Mouse (Mus musculus) forebrain, embryonic 12.5 days (tissue): ENCODE data around the gene Npy4r. TPM values are rescaled to one million over a fixed set of nuclear protein-coding genes. Genes with fewer than 3 reads are reported as not detected.

Experiments
- ATAC-seq: fragments of 200-750 bp; cut with Nextera tagmentation; 2 replicates; pipeline ENCODE4 v1.8.0; 2017; ENCODE audit warnings: moderate TSS enrichment; ENCODE audit not compliant: low FRiP score
- H3K27ac ChIP-seq: fragments of 300-500 bp; sonication (generic); 2 replicates; pipeline ENCODE4 v1.5.1; 2016; ENCODE audit warnings: mild to moderate bottlenecking
- H3K27me3 ChIP-seq: fragments of 300-500 bp; sonication (generic); 2 replicates; pipeline ENCODE4 v1.6.1; 2016; ENCODE audit warnings: mild to moderate bottlenecking
- H3K36me3 ChIP-seq: fragments of 300-500 bp; sonication (generic); replicated peaks from 2 replicates; pipeline ENCODE4 v1.6.1; 2016; ENCODE audit warnings: mild to moderate bottlenecking
- H3K4me1 ChIP-seq: fragments of 300-500 bp; sonication (generic); 2 replicates; pipeline ENCODE4 v1.6.1; 2016
- H3K4me2 ChIP-seq: fragments of 300-500 bp; sonication (generic); 2 replicates; pipeline ENCODE4 v1.6.1; 2016; ENCODE audit warnings: mild to moderate bottlenecking, moderate library complexity
- H3K4me3 ChIP-seq: fragments of 300-500 bp; sonication (generic); replicated peaks from 2 replicates; pipeline ENCODE4 v1.5.1; 2016; ENCODE audit warnings: mild to moderate bottlenecking
- H3K9ac ChIP-seq: fragments of 300-500 bp; sonication (generic); 2 replicates; pipeline ENCODE4 v1.6.1; 2016; ENCODE audit warnings: mild to moderate bottlenecking
- H3K9me3 ChIP-seq: fragments of 300-500 bp; sonication (generic); 2 replicates; pipeline ENCODE4 v1.6.1; 2016
- WGBS: fragments of 180-500 bp; shearing (Covaris S2); methylation state at CpG from one replicate; pipeline ENCODE4 v1.1.7; 2016; 5-methylcytosine and 5-hydroxymethylcytosine counted together
- polyA plus RNA-seq: library from polyadenylated mRNA; unstranded; fragments of >200 nt; fragmentation: Nextera tagmentation; extraction: Ambion mirVana; gene quantifications from 2 replicates; pipeline ENCODE4 v1.2.1, GENCODE M21; 2016

Npy4r gene
- 0.05 TPM in 1 of 2 replicates, not detected in the other for polyA plus RNA-seq

GRCm38 (mm10) chr14:34152342-34152741 is at the start of gene Npy4r:
TSS of gene Npy4r (minus strand) at chr14:34152489.
- H3K27ac ChIP-seq = no peak within 1 kb of the TSS
- no peaks in the 10 kb centered on the region for H3K9me3 ChIP-seq
- H3K4me2 ChIP-seq = no peak within 1 kb of the TSS; the same call in 1 of the 2 replicates
- peaks cover 7% of the 10 kb centered on the region; the same call in 1 of the 2 replicates for H3K4me1 ChIP-seq
- H3K27me3 ChIP-seq = peaks cover 18% of the 10 kb centered on the region
- no peak within 1 kb of the TSS for H3K4me3 ChIP-seq
- no peak for ATAC-seq
- H3K36me3 ChIP-seq = no peaks in the 10 kb centered on the region
- WGBS = 18% methylated on average over 16 of the region's 16 CpGs
- H3K9ac ChIP-seq = no peak within 1 kb of the TSS

- ATAC-seq = peak; percentile 80
- H3K9me3 ChIP-seq = no peaks in the 10 kb centered on the region
- under 1% methylated on average over 38 of the region's 52 CpGs for WGBS
- no peak within 1 kb of the TSS for H3K27ac ChIP-seq
- H3K4me3 ChIP-seq = peak within 1 kb of the TSS; percentile 81
- H3K27me3 ChIP-seq = peaks cover 26% of the 10 kb centered on the region; the same call in 1 of the 2 replicates
- H3K9ac ChIP-seq = peak within 1 kb of the TSS; percentile 65
- H3K4me1 ChIP-seq = peaks cover 5% of the 10 kb centered on the region; the same call in 1 of the 2 replicates
- H3K36me3 ChIP-seq = no peaks in the 10 kb centered on the region
- H3K4me2 ChIP-seq = peak within 1 kb of the TSS; percentile 94
Observed at GRCm38 (mm10) chr14:34201231-34202035, 49.1 kb upstream of the Npy4r start, which contains the start of gene Gprin2. TSS of gene Gprin2 (minus strand) at chr14:34201653.

GRCm38 (mm10) chr14:34200738-34201230 is 48.5 kb upstream of the Npy4r start:
- ATAC-seq = peak; percentile 87
- Histone ChIP-seq H3K4me1 (peaks cover 5% of the 10 kb centered on the region; the same call in 1 of the 2 replicates), H3K9ac (peak overlapping the region; percentile 65), H3K4me3 (peak overlapping the region; percentile 81), H3K36me3 (no peaks in the 10 kb centered on the region), H3K9me3 (no peaks in the 10 kb centered on the region), H3K4me2 (peak overlapping the region; percentile 94), H3K27ac (no peak overlapping the region), H3K27me3 (peaks cover 30% of the 10 kb centered on the region; the same call in 1 of the 2 replicates)
- WGBS = under 1% methylated on average over 19 of the region's 19 CpGs

GRCm38 (mm10) chr14:34196706-34197105 is 44.4 kb upstream of the Npy4r start:
- Histone ChIP-seq H3K27me3 (peaks cover 16% of the 10 kb centered on the region; the same call in 1 of the 2 replicates), H3K9ac (no peak overlapping the region), H3K27ac (no peak overlapping the region), H3K4me3 (no peak overlapping the region), H3K4me1 (peaks cover 5% of the 10 kb centered on the region; the same call in 1 of the 2 replicates), H3K36me3 (no peaks in the 10 kb centered on the region), H3K4me2 (no peak overlapping the region), H3K9me3 (no peaks in the 10 kb centered on the region)
- WGBS = 66% methylated on average over 4 of the region's 4 CpGs
- ATAC-seq = no peak

- no peak for ATAC-seq
- H3K4me2 ChIP-seq = no peak overlapping the region
- no peak overlapping the region for H3K9ac ChIP-seq
- H3K9me3 ChIP-seq = no peaks in the 10 kb centered on the region
- no peaks in the 10 kb centered on the region; the same call in 1 of the 2 replicates for H3K4me1 ChIP-seq
- H3K27ac ChIP-seq = no peak overlapping the region
- H3K27me3 ChIP-seq = peaks cover 13% of the 10 kb centered on the region; the same call in 1 of the 2 replicates
- H3K4me3 ChIP-seq = no peak overlapping the region
- 89% methylated on average over 15 of the region's 15 CpGs for WGBS
- no peaks in the 10 kb centered on the region for H3K36me3 ChIP-seq
Observed at GRCm38 (mm10) chr14:34195466-34195865, 43.2 kb upstream of the Npy4r start.

- Histone ChIP-seq H3K4me3 (no peak overlapping the region), H3K36me3 (no peaks in the 10 kb centered on the region), H3K27me3 (peaks cover 5% of the 10 kb centered on the region; the same call in 1 of the 2 replicates), H3K9ac (no peak overlapping the region), H3K4me2 (no peak overlapping the region), H3K27ac (no peak overlapping the region), H3K4me1 (no peaks in the 10 kb centered on the region), H3K9me3 (no peaks in the 10 kb centered on the region)
- no peak for ATAC-seq
- 86% methylated on average over 4 of the region's 4 CpGs for WGBS
Observed at GRCm38 (mm10) chr14:34193879-34194278, 41.6 kb upstream of the Npy4r start.

GRCm38 (mm10) chr14:34190361-34190760 is 38.1 kb upstream of the Npy4r start:
- Histone ChIP-seq H3K27me3 (no peaks in the 10 kb centered on the region), H3K36me3 (no peaks in the 10 kb centered on the region), H3K9me3 (no peaks in the 10 kb centered on the region), H3K4me1 (no peaks in the 10 kb centered on the region), H3K9ac (no peak overlapping the region), H3K4me3 (no peak overlapping the region), H3K4me2 (no peak overlapping the region), H3K27ac (no peak overlapping the region)
- no peak for ATAC-seq
- WGBS = 74% methylated on average over 7 of the region's 7 CpGs

GRCm38 (mm10) chr14:34188629-34189028 is 36.3 kb upstream of the Npy4r start:
- no peak for ATAC-seq
- Histone ChIP-seq H3K27me3 (no peaks in the 10 kb centered on the region), H3K9me3 (no peaks in the 10 kb centered on the region), H3K27ac (no peak overlapping the region), H3K4me1 (no peaks in the 10 kb centered on the region), H3K4me3 (no peak overlapping the region), H3K9ac (no peak overlapping the region), H3K4me2 (no peak overlapping the region), H3K36me3 (no peaks in the 10 kb centered on the region)
- WGBS = 67% methylated on average over 5 of the region's 5 CpGs

- Histone ChIP-seq H3K9ac (no peak overlapping the region), H3K4me3 (no peak overlapping the region), H3K36me3 (no peaks in the 10 kb centered on the region), H3K4me2 (no peak overlapping the region), H3K27ac (no peak overlapping the region), H3K9me3 (0 out of 2 replicates have a peak, but pooled peaks cover 2% of the 10 kb centered on the region), H3K27me3 (no peaks in the 10 kb centered on the region), H3K4me1 (no peaks in the 10 kb centered on the region)
- ATAC-seq = no peak
- 94% methylated on average over 1 of the region's 1 CpGs for WGBS
Observed at GRCm38 (mm10) chr14:34183101-34183500, 30.8 kb upstream of the Npy4r start.

GRCm38 (mm10) chr14:34179351-34179750 is 27.1 kb upstream of the Npy4r start:
- no peak overlapping the region for H3K9ac ChIP-seq
- H3K27me3 ChIP-seq = no peaks in the 10 kb centered on the region
- 0 out of 2 replicates have a peak, but pooled peaks cover 2% of the 10 kb centered on the region for H3K9me3 ChIP-seq
- H3K36me3 ChIP-seq = no peaks in the 10 kb centered on the region
- 90% methylated on average over 3 of the region's 3 CpGs for WGBS
- no peaks in the 10 kb centered on the region for H3K4me1 ChIP-seq
- H3K4me3 ChIP-seq = no peak overlapping the region
- no peak overlapping the region for H3K4me2 ChIP-seq
- no peak overlapping the region for H3K27ac ChIP-seq
- ATAC-seq = no peak

- no peak overlapping the region for H3K9ac ChIP-seq
- H3K4me1 ChIP-seq = no peaks in the 10 kb centered on the region
- H3K9me3 ChIP-seq = no peaks in the 10 kb centered on the region
- no peak overlapping the region for H3K4me3 ChIP-seq
- H3K4me2 ChIP-seq = no peak overlapping the region
- no peaks in the 10 kb centered on the region for H3K27me3 ChIP-seq
- no peak overlapping the region for H3K27ac ChIP-seq
- no peak for ATAC-seq
- 92% methylated on average over 3 of the region's 3 CpGs for WGBS
- H3K36me3 ChIP-seq = no peaks in the 10 kb centered on the region
Observed at GRCm38 (mm10) chr14:34171107-34171506, 18.8 kb upstream of the Npy4r start.

GRCm38 (mm10) chr14:34155752-34156151 is 3.5 kb upstream of the Npy4r start:
- 49% methylated on average over 12 of the region's 12 CpGs for WGBS
- Histone ChIP-seq H3K9me3 (no peaks in the 10 kb centered on the region), H3K4me2 (no peak overlapping the region), H3K4me1 (peaks cover 7% of the 10 kb centered on the region; the same call in 1 of the 2 replicates), H3K9ac (no peak overlapping the region), H3K27ac (no peak overlapping the region), H3K4me3 (no peak overlapping the region), H3K36me3 (no peaks in the 10 kb centered on the region), H3K27me3 (peaks cover 18% of the 10 kb centered on the region)
- ATAC-seq = no peak
